Mouse (Mus musculus) testis, adult 2 months (tissue): ENCODE measurements around the gene Timmdc1.

Experiments
- CTCF ChIP-seq: fragments of 200-500 bp; IDR thresholded peaks from 2 replicates; pipeline ENCODE4 v1.5.1; 2012; ENCODE audit warnings: low read depth, mild to moderate bottlenecking, inconsistent platforms, low read length, moderate library complexity; ENCODE audit not compliant: control insufficient read depth, insufficient read depth, insufficient replicate concordance
- POLR2A ChIP-seq: fragments of 200-500 bp; IDR thresholded peaks from 2 replicates; pipeline ENCODE4 v1.6.1; 2012; ENCODE audit warnings: low read depth, mild to moderate bottlenecking, inconsistent platforms, low read length, moderate library complexity; ENCODE audit not compliant: control insufficient read depth

DNA sequence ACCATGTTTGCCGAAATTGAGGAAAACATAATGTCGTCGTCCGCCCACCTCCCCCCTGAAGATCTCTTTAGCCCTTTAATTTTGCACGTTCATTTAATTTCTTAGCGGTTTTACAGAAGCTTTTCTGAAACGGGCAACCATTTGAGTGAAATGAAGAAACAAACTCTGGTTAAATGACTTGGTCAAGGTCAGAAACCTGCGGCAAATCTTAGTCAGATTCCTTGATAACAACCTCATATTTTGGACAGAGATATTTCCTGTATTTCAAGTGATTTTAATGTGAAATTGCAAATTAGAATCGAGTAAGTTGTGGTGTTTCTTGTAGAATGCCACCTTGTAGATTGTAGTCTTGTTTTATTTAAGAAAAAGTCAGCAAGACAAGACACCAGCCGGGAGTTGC is 41.1 kb upstream of the Timmdc1 start:
- TF ChIP-seq CTCF (no peak), POLR2A (no peak)
